8 mouse cellular contexts compared by ENCODE assay signal in genomic region chrX:6091996-6092757, GRCm38 (mm10). TPM values are rescaled to one million over a fixed set of nuclear protein-coding genes. Genes with fewer than 3 reads are reported as not detected.
A peak's percentile ranks its signal among the peaks of the same experiment; 100 is the strongest.
DNase-seq lines count a peak whose midpoint lies in the region; ATAC-seq and TF ChIP-seq lines count a peak whose summit lies in the region.

No protein-coding gene starts in this region.

- H3K27ac ChIP-seq in liver, postnatal 0 days (ENCODE audit: low read depth), result no peak overlapping the region
- H3K27ac ChIP-seq in hindbrain, embryonic 10.5 days, result peak overlapping the region; percentile 76
- peak overlapping the region; percentile 69 for H3K27ac ChIP-seq in neural tube, embryonic 14.5 days (ENCODE audit: low read depth, low read length)

- no peaks in the 10 kb centered on the region for H3K4me1 ChIP-seq in liver, postnatal 0 days (ENCODE audit: insufficient read depth)
- no peaks in the 10 kb centered on the region for H3K4me1 ChIP-seq in hindbrain, embryonic 10.5 days (replicated peaks)
- H3K4me1 ChIP-seq in neural tube, embryonic 14.5 days (ENCODE audit: control insufficient read depth, insufficient read depth, low read length), result no peaks in the 10 kb centered on the region

- no peak overlapping the region for H3K4me3 ChIP-seq in liver, postnatal 0 days (ENCODE audit: low read depth, low read length)
- peak overlapping the region; percentile 51 for H3K4me3 ChIP-seq in hindbrain, embryonic 10.5 days
- peak overlapping the region; percentile 43 for H3K4me3 ChIP-seq in neural tube, embryonic 14.5 days (ENCODE audit: low read depth, low read length)

- DNase-seq in liver, result peak; percentile 5
- DNase-seq in liver, postnatal 0 days, result no peak
- peak; percentile 64 for DNase-seq in embryo, embryonic 10 days (ENCODE audit: low spot score)
- peak; percentile 56 for DNase-seq in hindbrain, embryonic 10.5 days (ENCODE audit: low spot score)
- DNase-seq in left cerebral cortex, adult 9 months (ENCODE audit: low spot score in 2 of 2), result peak; percentile 8 to 36
- no peak for DNase-seq in natural killer cell, adult 2 months (ENCODE audit: low spot score in 2 of 2)
- no peak for DNase-seq in thymus, postnatal 25 days

- no peak overlapping the region for H3K9ac ChIP-seq in liver, postnatal 0 days (replicated peaks)
- H3K9ac ChIP-seq in neural tube, embryonic 14.5 days (replicated peaks; ENCODE audit: low read depth, low read length), result peak overlapping the region; percentile 39

- no peaks in the 10 kb centered on the region for H3K9me3 ChIP-seq in liver, postnatal 0 days (ENCODE audit: low read length)
- H3K9me3 ChIP-seq in hindbrain, embryonic 10.5 days, result no peaks in the 10 kb centered on the region
- H3K9me3 ChIP-seq in neural tube, embryonic 14.5 days (ENCODE audit: control insufficient read depth, low read length), result no peaks in the 10 kb centered on the region

- TF ChIP-seq EP300 in liver, postnatal 0 days (IDR thresholded peaks at IDR 0.05; ENCODE audit: low read depth), result no peak

- TF ChIP-seq CTCF in liver, postnatal 0 days (IDR thresholded peaks at IDR 0.05; ENCODE audit: low read depth), result no peak

- H3K36me3 ChIP-seq in liver, postnatal 0 days (replicated peaks; ENCODE audit: insufficient read depth, low read length), result no peaks in the 10 kb centered on the region
- H3K36me3 ChIP-seq in hindbrain, embryonic 10.5 days, result no peaks in the 10 kb centered on the region
- H3K36me3 ChIP-seq in neural tube, embryonic 14.5 days (ENCODE audit: control insufficient read depth, insufficient read depth, low read length), result no peaks in the 10 kb centered on the region

- no peak for ATAC-seq in liver, postnatal 0 days
- peak; percentile 99 for ATAC-seq in neural tube, embryonic 14.5 days (ENCODE audit: low read depth)

- 0 out of 2 replicates have a peak, but pooled peaks cover 8% of the 10 kb centered on the region for H3K27me3 ChIP-seq in liver, postnatal 0 days (ENCODE audit: insufficient read depth, low read length)
- H3K27me3 ChIP-seq in hindbrain, embryonic 10.5 days (ENCODE audit: insufficient read depth, poor library complexity, severe bottlenecking), result 0 out of 2 replicates have a peak, but pooled peaks cover 3% of the 10 kb centered on the region
- H3K27me3 ChIP-seq in neural tube, embryonic 14.5 days (ENCODE audit: control insufficient read depth, insufficient read depth, low read length), result no peaks in the 10 kb centered on the region

- H3K4me2 ChIP-seq in liver, postnatal 0 days (ENCODE audit: low read depth, low read length), result no peak overlapping the region
- peak overlapping the region; percentile 51 for H3K4me2 ChIP-seq in neural tube, embryonic 14.5 days (ENCODE audit: low read depth, low read length)

- WGBS in liver, postnatal 0 days (ENCODE audit: insufficient replicate concordance), result 12% methylated on average over 30 of the region's 30 CpGs
- WGBS in hindbrain, embryonic 10.5 days, result 14% methylated on average over 29 of the region's 30 CpGs
- 11% methylated on average over 26 of the region's 30 CpGs for WGBS in neural tube, embryonic 14.5 days

RNA-seq across cellular contexts. Expression of gene AU022751, which starts 9.0 kb away (rescaled TPM):
- polyA plus RNA-seq in liver, postnatal 0 days (2015; fragmentation: Nextera tagmentation; extraction: Ambion mirVana), result not detected in 2 replicates
- polyA plus RNA-seq in hindbrain, embryonic 10.5 days (2016; fragmentation: Nextera tagmentation; extraction: Ambion mirVana), result not detected in 2 replicates
- polyA plus RNA-seq in neural tube, embryonic 14.5 days (2014; fragmentation: Nextera tagmentation; extraction: Ambion mirVana), result 0.15 TPM in 1 of 2 replicates, not detected in the other

RNA-seq across cellular contexts. Expression of gene Nudt11, which starts 44.9 kb away (rescaled TPM):
- 0.05 TPM in 2 replicates for polyA plus RNA-seq in liver, postnatal 0 days (2015; fragmentation: Nextera tagmentation; extraction: Ambion mirVana)
- polyA plus RNA-seq in hindbrain, embryonic 10.5 days (2016; fragmentation: Nextera tagmentation; extraction: Ambion mirVana), result 6.7 and 8.0 TPM in 2 replicates
- polyA plus RNA-seq in neural tube, embryonic 14.5 days (2014; fragmentation: Nextera tagmentation; extraction: Ambion mirVana), result 25.2 and 26.0 TPM in 2 replicates

Comparison
In these comparisons a context has a peak if more than half of its experiments do, and no peak if none do; other contexts are left out.
1. DNase-seq: peak in liver (single experiment), embryo, embryonic 10 days (single experiment), hindbrain, embryonic 10.5 days (single experiment) and left cerebral cortex, adult 9 months (2 of 2); none in liver, postnatal 0 days (single experiment), natural killer cell, adult 2 months (0 of 2) and thymus, postnatal 25 days (single experiment).